Mouse (Mus musculus): ENCODE results near the gene Mob2. TPM values are rescaled to one million over a fixed set of nuclear protein-coding genes. Genes with fewer than 3 reads are reported as not detected.

Mob2 gene
- polyA plus RNA-seq, 1 experiment from 2014 or later = 47.5 TPM

DNA sequence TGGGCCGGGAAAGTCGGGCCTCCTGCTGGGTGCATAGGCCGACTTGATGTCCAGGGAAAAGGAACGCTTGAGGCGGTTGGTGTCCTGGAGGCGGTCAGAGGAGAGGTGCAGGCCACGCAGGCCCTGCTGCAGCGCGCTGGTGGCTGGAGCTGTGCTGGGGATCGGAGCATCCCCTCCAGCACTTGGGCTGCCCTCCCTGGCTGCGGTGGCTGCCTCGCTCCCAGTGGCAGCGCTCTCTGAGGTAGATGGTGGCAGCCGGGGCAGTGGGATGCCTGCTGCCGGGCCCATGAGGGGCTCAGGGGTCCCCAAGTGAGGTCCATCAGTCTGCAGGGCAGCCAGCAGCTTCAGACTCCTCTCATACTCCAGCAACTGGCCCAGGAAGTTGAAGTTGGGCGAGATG is 21.7 kb upstream of the Mob2 start:
- Histone ChIP-seq H3K9ac (ENCODE audit: low read depth, low read length) (no peak overlapping the region), H3K27me3 (ENCODE audit: control insufficient read depth, insufficient read depth, low read depth, low read length) (no peaks in the 10 kb centered on the region; the same call in 1 of the 2 replicates), H3K4me3 (ENCODE audit: low read depth, low read length) (no peak overlapping the region), H3K27ac (ENCODE audit: low read length) (no peak overlapping the region), H3K9me3 (replicated peaks; ENCODE audit: control insufficient read depth, low read length, poor library complexity, severe bottlenecking) (no peaks in the 10 kb centered on the region), H3K4me1 (ENCODE audit: control insufficient read depth, insufficient read depth, low read length) (no peaks in the 10 kb centered on the region; the same call in 1 of the 2 replicates), H3K4me2 (ENCODE audit: low read length) (no peak overlapping the region), H3K36me3 (ENCODE audit: control insufficient read depth, insufficient read depth, low read length) (peaks cover 55% of the 10 kb centered on the region)
- WGBS = 49% methylated on average over 16 of the region's 16 CpGs
- no peak for ATAC-seq

DNA sequence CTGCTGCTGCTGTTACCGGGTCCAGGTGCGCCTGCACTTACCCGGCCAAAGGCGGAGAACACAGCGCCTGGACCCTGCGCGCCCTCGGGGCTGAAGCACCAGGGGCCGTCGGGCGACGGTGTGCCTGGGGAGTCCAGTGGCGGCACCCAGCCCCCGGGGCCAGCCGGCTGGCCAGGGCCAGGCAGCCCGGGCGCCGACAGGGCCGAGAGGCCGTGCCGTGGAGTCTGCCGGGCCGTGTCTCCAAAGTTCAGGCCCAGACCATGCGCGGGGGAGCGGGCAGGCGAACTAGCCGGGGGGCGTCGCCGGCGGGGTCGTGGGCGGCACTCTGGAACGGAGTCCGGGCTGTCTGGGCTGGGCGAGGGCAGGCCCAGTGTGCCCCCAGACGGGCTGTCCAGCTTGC is 21.3 kb upstream of the Mob2 start:
- Histone ChIP-seq H3K36me3 (ENCODE audit: control insufficient read depth, insufficient read depth, low read length) (peaks cover 50% of the 10 kb centered on the region), H3K4me3 (ENCODE audit: low read depth, low read length) (no peak overlapping the region), H3K4me1 (ENCODE audit: control insufficient read depth, insufficient read depth, low read length) (no peaks in the 10 kb centered on the region; the same call in 1 of the 2 replicates), H3K9me3 (replicated peaks; ENCODE audit: control insufficient read depth, low read length, poor library complexity, severe bottlenecking) (no peaks in the 10 kb centered on the region), H3K9ac (ENCODE audit: low read depth, low read length) (no peak overlapping the region), H3K27me3 (ENCODE audit: control insufficient read depth, insufficient read depth, low read depth, low read length) (no peaks in the 10 kb centered on the region; the same call in 1 of the 2 replicates), H3K4me2 (ENCODE audit: low read length) (no peak overlapping the region), H3K27ac (ENCODE audit: low read length) (no peak overlapping the region)
- 19% methylated on average over 38 of the region's 38 CpGs for WGBS
- ATAC-seq = no peak

DNA sequence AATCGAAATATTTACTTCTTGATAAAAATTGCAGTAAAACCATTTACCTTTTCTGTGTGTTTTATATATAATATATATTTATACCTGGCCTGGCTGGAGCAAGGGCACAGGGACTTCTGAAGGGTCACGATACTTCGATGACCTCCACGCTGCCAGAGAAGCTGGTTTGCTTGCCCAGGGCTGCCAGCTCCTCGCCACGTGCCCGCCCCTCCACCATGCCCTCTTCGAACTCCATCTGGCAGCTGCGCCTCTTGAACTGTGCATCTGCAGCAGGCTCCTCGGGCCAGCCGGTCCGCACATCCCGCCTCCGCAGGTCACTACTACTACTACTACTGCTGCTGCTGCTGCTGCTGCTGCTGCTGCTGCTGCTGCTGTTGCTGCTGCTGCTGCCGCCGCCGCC is 20.9 kb upstream of the Mob2 start:
- H3K27me3 ChIP-seq (ENCODE audit: control insufficient read depth, insufficient read depth, low read depth, low read length) = no peaks in the 10 kb centered on the region; the same call in 1 of the 2 replicates
- H3K4me2 ChIP-seq (ENCODE audit: low read length) = no peak overlapping the region
- no peak overlapping the region for H3K4me3 ChIP-seq (ENCODE audit: low read depth, low read length)
- peaks cover 48% of the 10 kb centered on the region for H3K36me3 ChIP-seq (ENCODE audit: control insufficient read depth, insufficient read depth, low read length)
- H3K9me3 ChIP-seq (replicated peaks; ENCODE audit: control insufficient read depth, low read length, poor library complexity, severe bottlenecking) = no peaks in the 10 kb centered on the region
- WGBS = 48% methylated on average over 14 of the region's 17 CpGs
- H3K9ac ChIP-seq (ENCODE audit: low read depth, low read length) = no peak overlapping the region
- ATAC-seq = no peak
- no peaks in the 10 kb centered on the region; the same call in 1 of the 2 replicates for H3K4me1 ChIP-seq (ENCODE audit: control insufficient read depth, insufficient read depth, low read length)
- H3K27ac ChIP-seq (ENCODE audit: low read length) = no peak overlapping the region

DNA sequence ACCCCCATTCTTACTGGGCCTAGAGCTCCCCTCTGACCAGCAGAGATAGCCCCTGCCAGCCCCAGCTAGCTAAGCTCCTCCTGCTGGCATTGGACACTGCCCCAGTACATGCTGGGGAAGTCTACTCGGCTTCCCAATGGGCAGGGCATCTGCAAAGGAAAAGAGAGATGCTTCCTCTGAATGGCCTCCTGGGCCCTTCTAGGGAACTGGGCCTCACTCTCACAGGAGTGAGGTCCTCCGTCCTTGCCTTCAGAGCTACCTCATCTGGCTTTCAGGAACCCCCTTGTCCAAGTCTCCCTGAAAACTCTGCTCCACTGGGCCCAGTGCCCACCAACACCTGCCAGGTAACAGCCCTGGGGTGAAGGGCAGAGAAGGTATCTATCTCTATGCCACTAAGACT is 20.0 kb upstream of the Mob2 start:
- Histone ChIP-seq H3K9ac (ENCODE audit: low read depth, low read length) (no peak overlapping the region), H3K27me3 (ENCODE audit: control insufficient read depth, insufficient read depth, low read depth, low read length) (no peaks in the 10 kb centered on the region; the same call in 1 of the 2 replicates), H3K4me3 (ENCODE audit: low read depth, low read length) (no peak overlapping the region), H3K4me1 (ENCODE audit: control insufficient read depth, insufficient read depth, low read length) (no peaks in the 10 kb centered on the region; the same call in 1 of the 2 replicates), H3K4me2 (ENCODE audit: low read length) (no peak overlapping the region), H3K9me3 (replicated peaks; ENCODE audit: control insufficient read depth, low read length, poor library complexity, severe bottlenecking) (no peaks in the 10 kb centered on the region), H3K27ac (ENCODE audit: low read length) (no peak overlapping the region), H3K36me3 (ENCODE audit: control insufficient read depth, insufficient read depth, low read length) (peaks cover 44% of the 10 kb centered on the region)
- no peak for ATAC-seq
- WGBS = 49% methylated on average over 2 of the region's 2 CpGs

DNA sequence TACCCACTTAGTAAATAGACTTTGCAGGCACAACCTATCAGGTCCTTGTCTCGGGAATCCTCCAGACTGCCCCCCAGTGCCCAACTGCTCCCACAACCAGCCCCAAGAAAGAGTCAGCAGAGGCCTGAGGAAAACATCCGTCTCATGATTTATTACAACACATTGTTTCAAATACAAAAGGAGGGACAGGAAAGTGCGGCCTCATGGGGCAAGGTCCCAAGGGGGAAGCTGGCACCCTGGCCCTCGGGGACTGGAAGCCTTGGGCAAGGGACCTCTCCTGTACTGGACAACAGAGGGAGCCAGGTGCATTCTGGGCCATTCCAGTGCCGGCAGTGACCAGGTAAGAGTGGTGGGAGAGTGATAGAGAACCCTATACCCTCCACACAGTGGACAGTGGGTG is 18.5 kb upstream of the Mob2 start:
- peaks cover 37% of the 10 kb centered on the region for H3K36me3 ChIP-seq (ENCODE audit: control insufficient read depth, insufficient read depth, low read length)
- no peaks in the 10 kb centered on the region; the same call in 1 of the 2 replicates for H3K4me1 ChIP-seq (ENCODE audit: control insufficient read depth, insufficient read depth, low read length)
- no peak overlapping the region for H3K27ac ChIP-seq (ENCODE audit: low read length)
- 58% methylated on average over 5 of the region's 5 CpGs for WGBS
- no peak overlapping the region for H3K4me3 ChIP-seq (ENCODE audit: low read depth, low read length)
- no peak overlapping the region for H3K9ac ChIP-seq (ENCODE audit: low read depth, low read length)
- no peaks in the 10 kb centered on the region for H3K9me3 ChIP-seq (replicated peaks; ENCODE audit: control insufficient read depth, low read length, poor library complexity, severe bottlenecking)
- no peaks in the 10 kb centered on the region for H3K27me3 ChIP-seq (ENCODE audit: control insufficient read depth, insufficient read depth, low read depth, low read length)
- ATAC-seq = no peak
- H3K4me2 ChIP-seq (ENCODE audit: low read length) = no peak overlapping the region

DNA sequence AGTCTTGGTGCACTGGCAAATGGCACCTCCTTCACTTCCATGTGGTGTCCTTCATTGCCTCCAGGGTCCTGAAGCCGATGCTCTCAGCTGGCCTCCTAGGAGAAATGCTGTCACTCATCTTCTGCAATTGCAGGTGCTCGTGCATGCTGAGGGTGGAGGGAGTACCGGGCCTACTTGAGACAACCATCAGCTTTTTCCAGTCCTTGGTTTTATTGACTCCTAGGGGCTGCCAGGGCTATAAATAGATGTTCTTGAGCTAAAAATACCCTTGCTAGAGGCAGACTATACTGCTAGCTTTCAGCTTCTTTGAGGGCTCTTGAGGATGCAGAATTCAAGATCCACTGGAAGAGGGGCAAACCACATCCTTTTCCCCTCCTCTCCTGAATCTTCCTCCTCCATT is 16.3 kb upstream of the Mob2 start:
- Histone ChIP-seq H3K36me3 (ENCODE audit: control insufficient read depth, insufficient read depth, low read length) (peaks cover 21% of the 10 kb centered on the region), H3K9ac (ENCODE audit: low read depth, low read length) (no peak overlapping the region), H3K4me3 (ENCODE audit: low read depth, low read length) (no peak overlapping the region), H3K27me3 (ENCODE audit: control insufficient read depth, insufficient read depth, low read depth, low read length) (no peaks in the 10 kb centered on the region; the same call in 1 of the 2 replicates), H3K27ac (ENCODE audit: low read length) (no peak overlapping the region), H3K4me1 (ENCODE audit: control insufficient read depth, insufficient read depth, low read length) (no peaks in the 10 kb centered on the region), H3K4me2 (ENCODE audit: low read length) (no peak overlapping the region), H3K9me3 (replicated peaks; ENCODE audit: control insufficient read depth, low read length, poor library complexity, severe bottlenecking) (no peaks in the 10 kb centered on the region)
- WGBS = 70% methylated on average over 3 of the region's 3 CpGs
- ATAC-seq = 0 out of 2 replicates have a peak, but pooled peaks have one; percentile 39

DNA sequence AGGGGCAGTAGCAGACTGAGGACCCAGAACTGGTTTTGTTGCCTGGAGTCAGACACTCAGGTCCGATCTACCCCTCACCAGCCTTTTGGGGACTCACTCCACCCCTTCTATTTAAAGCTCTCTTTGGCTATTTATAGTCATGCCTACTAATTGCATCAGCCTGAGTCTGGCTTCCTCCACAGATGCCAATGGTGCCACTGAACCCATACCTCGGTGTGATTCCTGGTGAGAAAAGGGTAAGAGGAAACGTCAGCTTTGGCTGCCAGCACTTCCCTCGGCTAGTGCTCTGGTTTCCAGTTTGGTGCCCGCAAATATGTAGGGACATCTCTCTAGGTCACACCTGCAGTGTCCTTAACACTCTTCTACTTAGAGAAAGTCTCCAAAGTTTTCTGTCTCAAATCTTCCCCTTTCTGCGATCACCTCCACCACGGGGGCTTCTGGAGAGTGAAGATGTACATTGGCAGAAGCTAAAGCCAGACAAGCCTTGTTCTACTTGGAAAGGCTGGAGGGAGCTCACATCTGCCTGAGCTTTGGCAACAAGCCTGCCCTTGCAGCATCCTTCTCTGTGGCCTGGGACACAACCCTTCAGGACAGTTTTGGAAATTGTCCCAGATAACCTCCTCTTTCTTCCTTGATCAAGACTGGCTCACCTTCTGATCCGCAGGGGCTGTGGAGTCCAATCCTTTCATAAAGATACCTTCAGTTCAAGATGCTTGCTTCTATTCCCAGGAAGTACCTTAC is 13.5 kb upstream of the Mob2 start:
- no peak for ATAC-seq
- H3K27ac ChIP-seq (ENCODE audit: low read length) = no peak overlapping the region
- H3K9ac ChIP-seq (ENCODE audit: low read depth, low read length) = no peak overlapping the region
- H3K27me3 ChIP-seq (ENCODE audit: control insufficient read depth, insufficient read depth, low read depth, low read length) = no peaks in the 10 kb centered on the region; the same call in 1 of the 2 replicates
- no peak overlapping the region for H3K4me2 ChIP-seq (ENCODE audit: low read length)
- 78% methylated on average over 8 of the region's 8 CpGs for WGBS
- H3K4me3 ChIP-seq (ENCODE audit: low read depth, low read length) = no peak overlapping the region
- peaks cover 5% of the 10 kb centered on the region for H3K4me1 ChIP-seq (ENCODE audit: control insufficient read depth, insufficient read depth, low read length)
- no peaks in the 10 kb centered on the region for H3K9me3 ChIP-seq (replicated peaks; ENCODE audit: control insufficient read depth, low read length, poor library complexity, severe bottlenecking)
- no peaks in the 10 kb centered on the region for H3K36me3 ChIP-seq (ENCODE audit: control insufficient read depth, insufficient read depth, low read length)

DNA sequence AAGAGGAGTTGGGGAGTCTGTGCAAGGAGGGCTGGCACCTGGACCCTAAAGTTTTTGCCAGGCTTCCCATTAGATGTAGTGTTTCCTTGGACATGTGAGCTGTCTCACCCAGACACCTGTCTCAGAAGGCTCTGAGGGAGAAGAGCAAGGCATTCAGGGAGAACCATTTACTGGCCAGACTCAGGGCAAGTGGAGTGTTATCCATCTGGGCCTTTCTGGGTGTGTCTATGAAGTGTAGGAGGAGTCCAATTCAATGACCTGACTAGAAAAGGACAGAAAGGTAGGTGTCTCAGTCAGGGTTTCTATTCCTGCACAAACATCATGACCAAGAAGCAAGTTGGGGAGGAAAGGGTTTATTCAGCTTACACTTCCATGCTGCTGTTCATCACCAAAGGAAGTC is 10.9 kb upstream of the Mob2 start:
- no peak overlapping the region for H3K9ac ChIP-seq (ENCODE audit: low read depth, low read length)
- H3K27ac ChIP-seq (ENCODE audit: low read length) = no peak overlapping the region
- H3K4me2 ChIP-seq (ENCODE audit: low read length) = no peak overlapping the region
- H3K4me1 ChIP-seq (ENCODE audit: control insufficient read depth, insufficient read depth, low read length) = peaks cover 5% of the 10 kb centered on the region
- ATAC-seq = no peak
- H3K36me3 ChIP-seq (ENCODE audit: control insufficient read depth, insufficient read depth, low read length) = no peaks in the 10 kb centered on the region
- H3K27me3 ChIP-seq (ENCODE audit: control insufficient read depth, insufficient read depth, low read depth, low read length) = no peaks in the 10 kb centered on the region; the same call in 1 of the 2 replicates
- H3K4me3 ChIP-seq (ENCODE audit: low read depth, low read length) = no peak overlapping the region
- H3K9me3 ChIP-seq (replicated peaks; ENCODE audit: control insufficient read depth, low read length, poor library complexity, severe bottlenecking) = no peaks in the 10 kb centered on the region

DNA sequence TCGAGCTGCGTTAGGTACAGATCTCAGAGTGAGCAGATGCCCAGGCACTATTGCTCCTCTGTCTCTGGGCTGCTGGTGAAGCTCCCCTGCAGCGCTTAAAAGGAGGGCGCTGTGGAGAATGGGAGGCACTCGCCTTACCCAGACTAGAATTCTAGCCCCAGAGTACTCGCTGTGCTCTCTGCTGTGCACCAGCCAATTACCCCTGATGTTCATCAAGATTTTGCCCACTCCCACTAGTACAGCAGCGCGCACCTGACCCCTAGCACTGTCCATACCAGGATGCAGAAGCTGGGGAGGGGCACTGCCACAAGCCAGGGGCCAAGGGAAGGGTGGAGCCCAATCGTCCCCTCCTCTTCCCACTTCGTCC is 10.3 kb upstream of the Mob2 start:
- no peak overlapping the region for H3K27ac ChIP-seq (ENCODE audit: low read length)
- H3K27me3 ChIP-seq (ENCODE audit: control insufficient read depth, insufficient read depth, low read depth, low read length) = no peaks in the 10 kb centered on the region; the same call in 1 of the 2 replicates
- H3K4me2 ChIP-seq (ENCODE audit: low read length) = peak overlapping the region; percentile 61
- H3K4me1 ChIP-seq (ENCODE audit: control insufficient read depth, insufficient read depth, low read length) = peaks cover 5% of the 10 kb centered on the region
- no peaks in the 10 kb centered on the region for H3K36me3 ChIP-seq (ENCODE audit: control insufficient read depth, insufficient read depth, low read length)
- 1% methylated on average over 8 of the region's 10 CpGs for WGBS
- H3K9ac ChIP-seq (ENCODE audit: low read depth, low read length) = peak overlapping the region; percentile 53
- H3K9me3 ChIP-seq (replicated peaks; ENCODE audit: control insufficient read depth, low read length, poor library complexity, severe bottlenecking) = no peaks in the 10 kb centered on the region
- H3K4me3 ChIP-seq (ENCODE audit: low read depth, low read length) = peak overlapping the region; percentile 20; the same call in 1 of the 2 replicates
- ATAC-seq = peak; percentile 73

Data from midbrain, embryonic 16.5 days (tissue).